Mouse (Mus musculus) ES-E14 (cell line): Measurements from ENCODE around the gene Ltbp3. TPM values are rescaled to one million over a fixed set of nuclear protein-coding genes. Genes with fewer than 3 reads are reported as not detected.

Source experiments
- DNase-seq: peaks from one replicate; pipeline ENCODE4 v3.0.0-alpha.2; 2013; ENCODE audit warnings: low read depth, low spot score
- H3K27ac ChIP-seq: 2 replicates; pipeline ENCODE4 v1.5.1; 2012; ENCODE audit warnings: low read depth, mild to moderate bottlenecking, low read length, moderate library complexity, mixed read lengths; ENCODE audit not compliant: poor library complexity, insufficient read depth, severe bottlenecking
- H3K36me3 ChIP-seq: 2 replicates; pipeline ENCODE4 v1.6.1; 2012; ENCODE audit warnings: mild to moderate bottlenecking, low read length, moderate library complexity, mixed read lengths; ENCODE audit not compliant: control insufficient read depth, poor library complexity, insufficient read depth, severe bottlenecking
- H3K4me1 ChIP-seq, 2 experiments: fragments of 150-350 bp in 1 of 2; sonication (generic) in 1 of 2; 2 replicates each; pipeline ENCODE4 v1.6.1; 2012; ENCODE audit warnings: low read length in 2 of 2, mild to moderate bottlenecking in 1 of 2, mixed read lengths in 1 of 2; ENCODE audit not compliant: control insufficient read depth in 2 of 2, insufficient read depth in 2 of 2, poor library complexity in 1 of 2
- H3K4me3 ChIP-seq, 2 experiments: fragments of 150-350 bp in 1 of 2; sonication (generic) in 1 of 2; 2 replicates each; pipeline ENCODE4 v1.5.1; 2012; ENCODE audit warnings: low read length in 2 of 2, low read depth in 1 of 2, mild to moderate bottlenecking in 1 of 2, mixed read lengths in 1 of 2; ENCODE audit not compliant: insufficient read depth in 1 of 2, poor library complexity in 1 of 2, severe bottlenecking in 1 of 2
- H3K9ac ChIP-seq: 2 replicates; pipeline ENCODE4 v1.6.1; 2012; ENCODE audit warnings: low read depth, mild to moderate bottlenecking, low read length, mixed read lengths; ENCODE audit not compliant: poor library complexity, insufficient read depth, severe bottlenecking
- H3K9me3 ChIP-seq: fragments of 150-350 bp; sonication (generic); 2 replicates; pipeline ENCODE4 v1.6.1; 2012; ENCODE audit warnings: low read depth, mild to moderate bottlenecking, low read length; ENCODE audit not compliant: control insufficient read depth, insufficient read depth
- CHD2 ChIP-seq: IDR thresholded peaks from 2 replicates; pipeline ENCODE4 v1.6.1; 2014; ENCODE audit warnings: mild to moderate bottlenecking, low read depth, low read length, inconsistent platforms
- HCFC1 ChIP-seq: IDR thresholded peaks from 2 replicates; pipeline ENCODE4 v1.6.1; 2012; ENCODE audit warnings: low read length, inconsistent platforms, borderline replicate concordance; ENCODE audit not compliant: insufficient read depth
- MAFK ChIP-seq: IDR thresholded peaks from 2 replicates; pipeline ENCODE4 v1.6.1; 2014; ENCODE audit warnings: mild to moderate bottlenecking, low read depth, low read length, inconsistent platforms; ENCODE audit not compliant: insufficient read depth
- ZC3H11A ChIP-seq: IDR thresholded peaks from 2 replicates; pipeline ENCODE4 v1.6.1; 2012; ENCODE audit warnings: low read depth, mild to moderate bottlenecking, inconsistent platforms, low read length, borderline replicate concordance
- ZNF384 ChIP-seq: IDR thresholded peaks from 2 replicates; pipeline ENCODE4 v1.6.1; 2012; ENCODE audit warnings: low read depth, low read length, inconsistent platforms
- in situ Hi-C, 2 experiments: fragments of 600-800 bp; cut with MboI; formaldehyde crosslinking; loops; one replicate each; pipeline ENCODE4 v1.15.1; 2025; ENCODE audit warnings: low sequenced_read_pairs in 2 of 2, inconsistent platforms in 1 of 2; ENCODE audit not compliant: unreplicated experiment in 2 of 2
- total RNA-seq: library from RNA; depleted of rRNA; stranded (reverse); fragments of 300-350 nt; gene quantifications from 2 replicates; pipeline ENCODE4 v1.2.3, GENCODE M21; 2012

Ltbp3 gene
- total RNA-seq, 1 experiment = 7.0 TPM

DNA sequence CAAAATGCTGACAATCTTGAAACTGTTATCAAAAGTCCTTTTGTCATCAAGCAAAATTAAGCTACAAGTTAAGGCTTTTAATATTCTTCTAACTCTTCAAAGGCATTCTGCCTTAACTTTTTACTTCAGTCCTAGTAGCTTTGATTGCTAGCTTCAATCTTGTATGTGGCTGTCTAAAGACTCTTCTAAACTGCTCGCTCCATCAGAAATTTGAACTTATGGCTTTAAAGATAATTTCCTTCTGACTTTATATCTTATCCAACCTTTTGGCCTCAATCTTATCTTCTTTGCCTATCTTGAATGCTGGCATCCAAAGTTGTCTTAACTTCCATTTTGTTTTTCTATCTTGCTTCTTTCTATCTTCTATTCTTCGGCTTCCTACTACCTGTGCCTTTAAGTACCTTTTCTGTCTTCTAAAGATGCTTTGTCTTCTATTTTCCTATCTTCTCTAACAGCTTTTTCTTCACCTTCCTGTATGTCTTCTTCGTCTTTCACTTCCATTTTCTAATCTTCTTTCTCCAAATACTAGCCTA lies 60.8 kb downstream of the Ltbp3 start:
- peaks cover 0 to 4% of the 10 kb centered on the region in 2 experiments; a peak in 2 of 4 replicates for H3K4me1 ChIP-seq
- peak overlapping the region; percentile 87 for H3K9ac ChIP-seq
- no peak for DNase-seq
- in situ Hi-C loops = no loop called here
- H3K27ac ChIP-seq = peak overlapping the region; percentile 87
- H3K4me3 ChIP-seq = peak overlapping the region; percentile 51 to 77
- peaks cover 40% of the 10 kb centered on the region for H3K36me3 ChIP-seq
- no peaks in the 10 kb centered on the region for H3K9me3 ChIP-seq
- TF ChIP-seq CHD2 (no peak), MAFK (no peak), HCFC1 (no peak), ZC3H11A (no peak), ZNF384 (no peak)

DNA sequence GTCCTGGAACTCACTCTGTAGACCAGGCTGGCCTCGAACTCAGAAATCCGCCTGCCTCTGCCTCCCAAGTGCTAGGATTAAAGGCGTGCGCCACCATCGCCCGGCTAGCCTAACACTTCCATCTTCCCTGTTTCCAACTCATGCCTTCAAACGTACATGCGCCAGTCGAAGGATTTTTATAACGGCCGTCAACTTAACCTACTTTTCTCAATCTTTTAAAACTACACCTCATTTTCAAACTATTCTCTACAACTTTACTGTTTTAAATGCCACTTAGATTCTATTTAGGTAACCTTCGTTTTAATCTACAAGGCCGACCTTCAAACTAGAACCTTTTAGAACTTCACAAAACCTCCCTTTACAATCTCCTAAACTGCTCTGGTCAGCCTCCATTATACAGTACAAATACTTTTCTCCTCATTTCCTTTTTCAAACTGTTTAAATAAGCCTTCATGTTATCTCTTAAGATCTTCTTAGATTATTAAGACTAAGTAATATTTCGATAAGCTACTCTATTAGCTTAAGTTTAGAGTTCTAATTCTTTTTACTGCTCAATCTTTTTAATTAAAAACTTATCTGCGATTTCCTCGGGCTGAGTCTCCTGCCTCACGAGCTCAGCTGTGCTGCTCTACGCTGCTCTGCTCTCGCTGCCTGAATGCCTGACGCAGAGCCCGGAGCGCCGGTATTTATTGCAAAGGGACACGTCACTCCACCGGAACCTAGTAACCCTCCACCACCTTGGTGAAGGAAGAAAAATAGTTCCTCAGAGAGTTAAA lies 61.5 kb downstream of the Ltbp3 start:
- peak overlapping the region; percentile 87 for H3K9ac ChIP-seq
- in situ Hi-C loops = no loop called here
- peaks cover 0 to 4% of the 10 kb centered on the region in 2 experiments; a peak in 3 of 4 replicates for H3K4me1 ChIP-seq
- DNase-seq = peak; percentile 95
- peak overlapping the region; percentile 98 for H3K27ac ChIP-seq
- H3K4me3 ChIP-seq = peak overlapping the region; percentile 51 to 77
- TF ChIP-seq HCFC1 (no peak), CHD2 (no peak), ZC3H11A (no peak), MAFK (no peak), ZNF384 (no peak)
- H3K9me3 ChIP-seq = no peaks in the 10 kb centered on the region
- peaks cover 35% of the 10 kb centered on the region for H3K36me3 ChIP-seq

DNA sequence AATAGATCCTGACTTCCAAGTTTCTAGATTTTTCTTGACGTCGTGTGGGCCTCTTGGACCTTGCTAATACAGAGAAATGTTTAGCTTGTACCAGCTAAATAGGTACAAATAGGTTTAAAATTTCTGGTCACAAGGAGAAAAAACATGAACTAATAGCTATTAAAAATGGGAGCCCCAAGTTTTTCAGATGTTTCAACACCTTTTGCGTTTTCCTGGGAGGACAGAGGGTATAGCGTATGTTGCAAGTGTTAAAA lies 62.0 kb downstream of the Ltbp3 start:
- in situ Hi-C loops = no loop called here
- H3K4me1 ChIP-seq = peaks cover 3 to 5% of the 10 kb centered on the region in 2 experiments

DNA sequence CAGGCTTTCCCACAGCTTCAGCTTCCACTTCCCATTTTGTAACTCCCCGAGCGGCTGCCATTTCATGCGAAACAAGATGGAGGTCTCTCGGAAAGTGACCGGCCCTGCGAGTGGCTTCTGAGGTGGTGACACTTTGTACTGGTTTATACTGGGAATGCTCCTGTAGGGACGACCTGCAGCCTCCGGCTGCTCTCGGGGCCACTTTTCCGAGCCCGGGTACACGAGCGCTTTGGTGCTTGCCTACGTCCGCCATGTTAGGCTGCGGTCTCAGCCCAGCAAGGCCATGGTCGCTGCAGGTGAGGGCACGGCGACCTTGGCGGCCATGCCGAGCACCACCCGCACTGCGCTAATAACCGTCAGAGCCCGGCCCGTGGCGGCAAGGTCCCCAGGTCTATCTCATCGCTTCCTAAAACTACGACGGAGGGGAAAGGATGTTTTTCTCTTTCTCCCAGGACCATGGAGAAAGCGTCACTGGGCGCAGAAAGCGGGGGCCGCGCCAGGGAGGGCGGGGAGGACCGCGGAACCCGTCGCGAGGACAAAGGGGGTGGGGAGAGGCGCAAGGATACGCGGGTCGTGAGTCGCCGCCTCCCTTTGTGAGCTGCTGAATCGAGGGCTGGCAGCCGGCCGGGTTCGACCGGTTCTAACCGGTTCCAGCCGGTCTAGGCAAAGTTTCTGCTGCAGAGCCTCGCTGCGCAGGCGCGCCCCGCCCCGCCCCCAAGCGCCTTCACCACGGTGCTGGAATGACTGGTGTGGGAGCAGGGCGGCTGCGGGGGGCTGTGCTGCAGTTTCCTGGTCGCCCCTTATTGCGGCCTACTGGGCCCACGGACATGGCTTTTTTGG lies 62.6 kb downstream of the Ltbp3 start:
- Histone ChIP-seq H3K4me1 (peaks cover 3 to 9% of the 10 kb centered on the region in 2 experiments), H3K36me3 (peaks cover 27% of the 10 kb centered on the region)
- in situ Hi-C loops = no loop called here

More for the DNA sequence above, 62.0 kb downstream of the Ltbp3 start:
- Histone ChIP-seq H3K4me3 (peak overlapping the region; percentile 51 to 68), H3K9ac (peak overlapping the region; percentile 87), H3K36me3 (peaks cover 30% of the 10 kb centered on the region), H3K27ac (peak overlapping the region; percentile 98), H3K9me3 (no peaks in the 10 kb centered on the region)
- TF ChIP-seq ZC3H11A = no peak
- TF ChIP-seq MAFK = no peak
- TF ChIP-seq ZNF384 = no peak
- TF ChIP-seq HCFC1 = no peak
- no peak for TF ChIP-seq CHD2
- DNase-seq = no peak

More for the DNA sequence above, 62.6 kb downstream of the Ltbp3 start:
- Histone ChIP-seq H3K9ac (peak overlapping the region; percentile 87), H3K4me3 (peak overlapping the region; percentile 56 to 68), H3K27ac (peak overlapping the region; percentile 98), H3K9me3 (no peaks in the 10 kb centered on the region)
- peak; percentile 97 for DNase-seq
- TF ChIP-seq ZNF384 (no peak), CHD2 (no peak), MAFK (no peak), HCFC1 (no peak), ZC3H11A (no peak)
